Mouse (Mus musculus): ENCODE measurements at regions not wholly inside any gene's neighbourhood (a gene's known extent, or its start where the extent isn't known, plus 50 kb on each side); places are given as distances from the start of the nearest gene placed in this dataset.

- no peak for TF ChIP-seq CTCF (IDR thresholded peaks at IDR 0.05; ENCODE audit: low read depth, low read length)
- TF ChIP-seq POLR2A (IDR thresholded peaks at IDR 0.05; ENCODE audit: extremely low read depth, insufficient read depth, low read length): no peak
- 68% methylated on average over 4 of the region's 4 CpGs for WGBS
- no peaks in the 10 kb centered on the region for H3K36me3 ChIP-seq (ENCODE audit: control insufficient read depth, insufficient read depth, low read length)
- no peak overlapping the region for H3K27ac ChIP-seq (replicated peaks; ENCODE audit: insufficient read depth, low read depth, low read length)
- DNase-seq (ENCODE audit: extremely low read depth, low read depth, low spot score): no peak
- H3K9ac ChIP-seq (ENCODE audit: low read depth, low read length): no peak overlapping the region
- H3K4me1 ChIP-seq (ENCODE audit: control insufficient read depth, insufficient read depth, low read length): no peaks in the 10 kb centered on the region
- no peaks in the 10 kb centered on the region for H3K79me2 ChIP-seq (ENCODE audit: control insufficient read depth, insufficient read depth, low read length)
- H3K27me3 ChIP-seq (ENCODE audit: control insufficient read depth, insufficient read depth, low read length): no peaks in the 10 kb centered on the region
- H3K4me3 ChIP-seq (ENCODE audit: insufficient read depth, low read depth, low read length): no peak overlapping the region
Measured at GRCm38 (mm10) chr15:7725505-7725904, 85.1 kb upstream of the Gdnf start.

DNA sequence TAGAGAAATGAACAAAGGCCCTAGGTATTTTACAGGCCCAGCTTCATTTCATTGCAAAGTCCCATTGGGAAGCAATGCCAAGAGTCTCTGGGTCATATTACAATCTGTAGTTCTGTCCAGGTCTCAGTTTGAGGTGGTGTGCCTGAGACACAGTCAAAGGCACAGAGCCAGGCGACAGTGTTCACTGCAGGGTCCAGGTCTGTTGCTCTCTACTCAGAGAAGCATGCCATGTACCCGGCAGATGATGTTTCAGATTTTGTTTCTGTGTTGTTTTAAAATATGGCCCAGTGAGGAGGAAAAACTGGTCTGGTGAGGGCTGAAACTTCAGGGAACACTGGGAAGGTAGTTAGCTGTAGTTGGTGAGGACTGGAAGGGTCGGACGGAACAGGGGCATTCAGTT, 63.1 kb upstream of the Gdnf start:
- H3K79me2 ChIP-seq (ENCODE audit: control insufficient read depth, insufficient read depth, low read length): no peaks in the 10 kb centered on the region
- no peak for DNase-seq (ENCODE audit: extremely low read depth, low read depth, low spot score)
- no peaks in the 10 kb centered on the region for H3K27me3 ChIP-seq (ENCODE audit: control insufficient read depth, insufficient read depth, low read length)
- no peak overlapping the region for H3K27ac ChIP-seq (replicated peaks; ENCODE audit: insufficient read depth, low read depth, low read length)
- no peak overlapping the region for H3K4me3 ChIP-seq (ENCODE audit: insufficient read depth, low read depth, low read length)
- WGBS: 87% methylated on average over 4 of the region's 4 CpGs
- TF ChIP-seq POLR2A (IDR thresholded peaks at IDR 0.05; ENCODE audit: extremely low read depth, insufficient read depth, low read length) (no peak), CTCF (IDR thresholded peaks at IDR 0.05; ENCODE audit: low read depth, low read length) (no peak)
- no peak overlapping the region for H3K9ac ChIP-seq (ENCODE audit: low read depth, low read length)
- no peaks in the 10 kb centered on the region for H3K4me1 ChIP-seq (ENCODE audit: control insufficient read depth, insufficient read depth, low read length)
- no peaks in the 10 kb centered on the region for H3K36me3 ChIP-seq (ENCODE audit: control insufficient read depth, insufficient read depth, low read length)

- TF ChIP-seq CTCF (IDR thresholded peaks at IDR 0.05; ENCODE audit: low read depth, low read length): no peak
- no peak for TF ChIP-seq POLR2A (IDR thresholded peaks at IDR 0.05; ENCODE audit: extremely low read depth, insufficient read depth, low read length)
- H3K4me3 ChIP-seq (ENCODE audit: insufficient read depth, low read depth, low read length): no peak overlapping the region
- WGBS: 71% methylated on average over 5 of the region's 5 CpGs
- no peak for DNase-seq (ENCODE audit: extremely low read depth, low read depth, low spot score)
- no peaks in the 10 kb centered on the region for H3K27me3 ChIP-seq (ENCODE audit: control insufficient read depth, insufficient read depth, low read length)
- H3K9ac ChIP-seq (ENCODE audit: low read depth, low read length): no peak overlapping the region
- no peaks in the 10 kb centered on the region for H3K36me3 ChIP-seq (ENCODE audit: control insufficient read depth, insufficient read depth, low read length)
- no peaks in the 10 kb centered on the region for H3K4me1 ChIP-seq (ENCODE audit: control insufficient read depth, insufficient read depth, low read length)
- H3K79me2 ChIP-seq (ENCODE audit: control insufficient read depth, insufficient read depth, low read length): no peaks in the 10 kb centered on the region
- no peak overlapping the region for H3K27ac ChIP-seq (replicated peaks; ENCODE audit: insufficient read depth, low read depth, low read length)
Measured at GRCm38 (mm10) chr15:7750441-7750840, 60.2 kb upstream of the Gdnf start.
